Mouse (Mus musculus): ENCODE data around the gene Itpr2. TPM values are rescaled to one million over a fixed set of nuclear protein-coding genes. Genes with fewer than 3 reads are reported as not detected.

The Itpr2 gene
- 2.1 and 3.6 TPM in 2 replicates for polyA plus RNA-seq (2012; rRNA removed)

DNA sequence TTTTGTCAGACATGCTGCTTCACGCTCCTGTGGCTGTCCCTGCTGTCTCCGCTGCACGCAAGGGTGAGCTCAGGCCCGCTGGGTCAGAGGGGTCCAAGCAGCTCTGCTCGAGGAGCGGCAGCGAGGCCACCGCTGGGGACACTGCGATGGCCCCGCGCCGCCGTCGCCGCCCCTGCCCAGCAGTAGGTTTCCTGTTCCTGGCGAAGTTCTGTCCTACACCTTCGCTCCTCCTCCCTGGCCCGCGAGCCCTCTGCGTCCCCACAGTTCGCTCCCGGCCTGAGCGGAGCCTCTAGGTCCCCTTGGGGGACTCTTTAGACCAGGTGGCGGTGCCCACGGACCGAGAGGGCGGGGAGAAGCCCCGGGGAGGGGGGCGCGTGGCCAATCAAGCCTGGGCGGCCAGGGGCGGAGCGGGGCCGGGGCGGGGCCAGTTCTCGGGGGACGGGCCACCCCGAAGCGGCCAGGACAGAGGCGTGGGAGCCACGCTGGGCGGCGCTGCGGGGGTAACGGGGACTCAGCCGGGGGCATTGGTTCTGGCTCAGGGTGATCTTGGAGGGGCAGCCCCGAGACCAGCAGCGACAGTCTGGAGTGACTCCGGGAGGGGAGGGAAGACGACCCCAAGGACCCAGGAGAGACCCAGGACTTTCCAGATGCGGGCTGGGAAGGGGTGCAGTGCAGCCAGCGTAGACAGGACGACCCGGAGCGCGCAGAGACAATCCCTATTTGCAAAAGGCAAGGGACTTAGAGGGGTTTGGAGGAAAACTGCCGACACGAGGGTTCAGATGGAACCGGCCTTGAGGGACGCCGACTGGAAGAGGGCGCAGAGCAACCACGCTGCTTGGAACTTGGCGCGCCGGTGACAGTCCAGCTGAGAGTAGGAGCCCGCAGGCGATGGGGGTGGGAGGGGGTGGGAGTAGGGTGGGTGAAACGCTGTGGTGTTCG, at the start of gene Itpr2:
Gene Itpr2, minus strand, starts transcription at position 358 of the 939 bp plus-strand sequence.

Other genes starting within 250 kb of the Itpr2 start
- 32.6 and 74.2 TPM in 2 replicates for gene Fgfr1op2, start 75.0 kb upstream of the Itpr2 start, polyA plus RNA-seq (2012; rRNA removed)
- 2.1 and 2.4 TPM in 2 replicates for gene Ints13, start 75.6 kb upstream of the Itpr2 start, polyA plus RNA-seq (2012; rRNA removed)
- 4.6 and 6.1 TPM in 2 replicates for gene Med21, start 140.3 kb upstream of the Itpr2 start, polyA plus RNA-seq (2012; rRNA removed)
- gene Tm7sf3, start 140.6 kb upstream of the Itpr2 start, polyA plus RNA-seq (2012; rRNA removed): 5.1 and 5.7 TPM in 2 replicates
- gene Stk38l, start 222.8 kb upstream of the Itpr2 start, polyA plus RNA-seq (2012; rRNA removed): 1.2 and 1.4 TPM in 2 replicates